Mouse (Mus musculus) olfactory bulb, adult 2 months (tissue): ENCODE measurements around the gene Pvr.

Experiments used
- CTCF ChIP-seq: fragments of 200-500 bp; IDR thresholded peaks from 2 replicates; pipeline ENCODE4 v1.5.1; 2012; ENCODE audit warnings: low read depth, mild to moderate bottlenecking, low read length, moderate library complexity; ENCODE audit not compliant: insufficient read depth
- POLR2A ChIP-seq: fragments of 200-500 bp; IDR thresholded peaks from 2 replicates; pipeline ENCODE4 v1.6.1; 2012; ENCODE audit warnings: mild to moderate bottlenecking, low read depth, low read length, moderate library complexity; ENCODE audit not compliant: insufficient read depth

DNA sequence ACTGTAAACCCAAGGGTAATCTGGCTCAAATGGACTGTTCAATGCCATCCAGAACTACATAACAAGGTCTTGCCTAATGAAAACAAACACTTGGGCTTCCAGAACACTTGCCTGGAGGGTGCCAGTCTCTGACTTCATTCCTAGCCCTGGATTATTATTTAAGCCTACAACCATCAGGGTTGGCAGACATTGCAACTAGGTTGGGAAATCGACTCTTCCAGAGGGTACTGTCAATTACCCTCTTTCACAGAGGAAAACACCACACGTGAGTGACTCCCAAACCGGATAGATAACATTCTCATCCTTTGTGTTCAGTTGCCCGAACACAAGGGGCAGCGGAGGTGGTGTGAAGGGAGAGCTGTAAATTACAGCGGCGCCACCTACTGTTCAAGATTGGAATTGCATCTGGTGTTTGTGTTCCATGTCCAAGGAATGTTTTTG lies 35.4 kb upstream of the Pvr start:
- TF ChIP-seq CTCF (peak; percentile 71), POLR2A (no peak)
